Mouse (Mus musculus): ENCODE measurements at regions not wholly inside any gene's neighbourhood (a gene's known extent, or its start where the extent isn't known, plus 50 kb on each side); places are given as distances from the start of the nearest gene placed in this dataset.

GRCm38 (mm10) chr11:18590487-18590886 lies 428.3 kb downstream of the Meis1 start:
- TF ChIP-seq CTCF (IDR thresholded peaks at IDR 0.05; ENCODE audit: insufficient read depth, low read length) (no peak), POLR2A (IDR thresholded peaks at IDR 0.05; ENCODE audit: borderline replicate concordance, extremely low read depth, low read depth, low read length) (no peak)

All from lung, adult 2 months (tissue).